Mouse (Mus musculus) bone marrow macrophage, adult 2 months (primary cell): ENCODE results near the gene Gm11639. TPM values are rescaled to one million over a fixed set of nuclear protein-coding genes. Genes with fewer than 3 reads are reported as not detected.

Source experiments
- H3K27ac ChIP-seq: 2 replicates; pipeline ENCODE4 v1.5.1; 2012; ENCODE audit warnings: low read depth, low read length; ENCODE audit not compliant: insufficient read depth
- H3K4me1 ChIP-seq: 2 replicates; pipeline ENCODE4 v1.6.1; 2012; ENCODE audit warnings: low read length; ENCODE audit not compliant: control insufficient read depth, insufficient read depth
- H3K4me3 ChIP-seq: 2 replicates; pipeline ENCODE4 v1.5.1; 2012; ENCODE audit warnings: mild to moderate bottlenecking, low read length, moderate library complexity; ENCODE audit not compliant: insufficient read depth
- CTCF ChIP-seq: IDR thresholded peaks from 2 replicates; pipeline ENCODE4 v1.5.1; 2012; ENCODE audit warnings: low read depth, mild to moderate bottlenecking, low read length, moderate library complexity
- POLR2A ChIP-seq: IDR thresholded peaks from 2 replicates; pipeline ENCODE4 v1.6.1; 2012; ENCODE audit warnings: mild to moderate bottlenecking, low read depth, low read length, borderline replicate concordance
- polyA plus RNA-seq: library from polyadenylated mRNA; stranded (reverse); fragments of >200 nt; gene quantifications from 2 replicates; pipeline ENCODE4 v1.2.4, GENCODE M21; 2012; ENCODE audit not compliant: missing spikeins, insufficient read depth, insufficient read length

Gene Gm11639
- polyA plus RNA-seq, 1 experiment = not detected

GRCm38 (mm10) chr11:104944723-104945122 lies 259.2 kb downstream of the Gm11639 start:
- Histone ChIP-seq H3K4me1 (no peaks in the 10 kb centered on the region), H3K27ac (no peak overlapping the region), H3K4me3 (no peak overlapping the region)
- TF ChIP-seq CTCF (no peak), POLR2A (no peak)

GRCm38 (mm10) chr11:104952349-104952748 lies 266.8 kb downstream of the Gm11639 start:
- Histone ChIP-seq H3K4me1 (no peaks in the 10 kb centered on the region), H3K4me3 (no peak overlapping the region), H3K27ac (no peak overlapping the region)
- TF ChIP-seq CTCF = no peak
- no peak for TF ChIP-seq POLR2A

GRCm38 (mm10) chr11:104967862-104968261 lies 282.4 kb downstream of the Gm11639 start:
- H3K4me1 ChIP-seq = no peaks in the 10 kb centered on the region
- H3K4me3 ChIP-seq = no peak overlapping the region
- no peak overlapping the region for H3K27ac ChIP-seq
- no peak for TF ChIP-seq CTCF
- no peak for TF ChIP-seq POLR2A

GRCm38 (mm10) chr11:104968388-104968787 lies 282.9 kb downstream of the Gm11639 start:
- TF ChIP-seq POLR2A = no peak
- Histone ChIP-seq H3K27ac (no peak overlapping the region), H3K4me1 (no peaks in the 10 kb centered on the region), H3K4me3 (no peak overlapping the region)

- no peaks in the 10 kb centered on the region for H3K4me1 ChIP-seq
- no peak overlapping the region for H3K4me3 ChIP-seq
- TF ChIP-seq POLR2A (no peak), CTCF (no peak)
- H3K27ac ChIP-seq = no peak overlapping the region
Observed at GRCm38 (mm10) chr11:104971322-104971721, 285.8 kb downstream of the Gm11639 start.

GRCm38 (mm10) chr11:104972480-104972879 lies 287.0 kb downstream of the Gm11639 start:
- TF ChIP-seq POLR2A (no peak), CTCF (no peak)
- H3K4me1 ChIP-seq = no peaks in the 10 kb centered on the region
- no peak overlapping the region for H3K4me3 ChIP-seq

GRCm38 (mm10) chr11:104977976-104978375 lies 292.5 kb downstream of the Gm11639 start:
- Histone ChIP-seq H3K4me1 (no peaks in the 10 kb centered on the region), H3K27ac (no peak overlapping the region), H3K4me3 (no peak overlapping the region)
- no peak for TF ChIP-seq POLR2A
- no peak for TF ChIP-seq CTCF

More at GRCm38 (mm10) chr11:104972480-104972879, 287.0 kb downstream of the Gm11639 start:
- H3K27ac ChIP-seq = no peak overlapping the region

GRCm38 (mm10) chr11:104981342-104982055 lies 296.0 kb downstream of the Gm11639 start:
- Histone ChIP-seq H3K4me1 (no peaks in the 10 kb centered on the region), H3K4me3 (no peak overlapping the region), H3K27ac (no peak overlapping the region)
- TF ChIP-seq CTCF (no peak), POLR2A (no peak)

GRCm38 (mm10) chr11:105009232-105009631 lies 323.7 kb downstream of the Gm11639 start:
- TF ChIP-seq CTCF (no peak), POLR2A (no peak)
- H3K4me1 ChIP-seq = no peaks in the 10 kb centered on the region
- H3K4me3 ChIP-seq = no peak overlapping the region
- H3K27ac ChIP-seq = no peak overlapping the region

- TF ChIP-seq CTCF (no peak), POLR2A (no peak)
- Histone ChIP-seq H3K27ac (no peak overlapping the region), H3K4me3 (no peak overlapping the region), H3K4me1 (peaks cover 5% of the 10 kb centered on the region)
Observed at GRCm38 (mm10) chr11:105021071-105021470, 335.6 kb downstream of the Gm11639 start.
